In the genomic region with DNA sequence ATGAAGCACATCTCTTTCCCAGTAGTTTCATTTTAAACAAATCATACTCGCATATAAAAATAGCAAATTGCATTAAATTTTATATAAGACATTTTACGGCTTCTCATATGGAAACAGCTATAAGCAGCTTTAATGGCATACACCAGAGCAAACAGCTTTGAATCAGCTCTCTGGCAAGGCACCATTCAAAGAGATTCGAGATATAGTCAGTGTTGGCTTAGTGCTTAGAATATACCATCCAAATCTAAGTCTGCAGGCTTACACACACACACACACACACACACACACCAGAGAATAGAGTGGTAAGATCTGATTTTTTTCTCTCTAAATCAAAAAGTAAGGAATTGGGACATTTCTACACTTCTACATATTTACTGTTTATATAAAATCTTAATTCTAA, we compare ENCODE assay signal across 16 mouse cellular contexts.
"Had no signal": no experiment of that assay in that cellular context is flagged by ENCODE, and none has a peak within 500 bp of the region (broad histone marks: within the 10 kb centered on the region; RNA-seq: fewer than 3 reads in every experiment).

No protein-coding gene starts in this region.

- H3K9ac ChIP-seq: liver, embryonic 13.5 days; midbrain, embryonic 15.5 days; neural tube, embryonic 13.5 days; stomach, embryonic 15.5 days had no signal

- DNase-seq: kidney, adult 2 months; kidney, postnatal 25 days; liver, embryonic 13.5 days; lung, adult 2 months; lung, postnatal 14 days; lung, postnatal 4 days; retina, postnatal 1 day; right cerebral cortex, postnatal 25 days; spleen, adult 18-20 months; thymus, postnatal 25 days had no signal

- ATAC-seq: midbrain, embryonic 15.5 days had no signal

- H3K36me3 ChIP-seq: liver, embryonic 13.5 days; midbrain, embryonic 15.5 days; neural tube, embryonic 13.5 days; stomach, embryonic 15.5 days had no signal

- H3K9me3 ChIP-seq: liver, embryonic 13.5 days; midbrain, embryonic 15.5 days; neural tube, embryonic 13.5 days; stomach, embryonic 15.5 days had no signal

- H3K27ac ChIP-seq: kidney, postnatal 0 days; liver, embryonic 13.5 days; midbrain, embryonic 15.5 days; neural tube, embryonic 13.5 days; stomach, embryonic 15.5 days had no signal

- H3K4me2 ChIP-seq: liver, embryonic 13.5 days; midbrain, embryonic 11.5 days; midbrain, embryonic 15.5 days; neural tube, embryonic 13.5 days; stomach, embryonic 15.5 days had no signal

- H3K4me3 ChIP-seq: liver, embryonic 13.5 days; midbrain, embryonic 15.5 days; myocyte; neural tube, embryonic 13.5 days; stomach, embryonic 15.5 days had no signal

- H3K27me3 ChIP-seq: liver, embryonic 13.5 days; midbrain, embryonic 15.5 days; neural tube, embryonic 13.5 days; stomach, embryonic 15.5 days had no signal

- H3K4me1 ChIP-seq: liver, embryonic 13.5 days; neural tube, embryonic 13.5 days; stomach, embryonic 15.5 days had no signal
